Mouse (Mus musculus) heart, adult 8-10 months (tissue): ENCODE results near the gene Gab1. TPM values are rescaled to one million over a fixed set of nuclear protein-coding genes. Genes with fewer than 3 reads are reported as not detected.
A peak's percentile ranks its signal among the peaks of the same experiment; 100 is the strongest.

ENCODE experiments used
- DNase-seq: peaks from one replicate; pipeline ENCODE4 v3.0.0; 2022; ENCODE audit warnings: low spot score
- total RNA-seq, 4 experiments: library from RNA; stranded (reverse); gene quantifications; 2 replicates each; pipeline ENCODE4 v1.2.4; 2022

Gab1 gene
- total RNA-seq, 4 experiments from 2014 or later = 33.6 to 43.1 (median 40.6) TPM

DNA sequence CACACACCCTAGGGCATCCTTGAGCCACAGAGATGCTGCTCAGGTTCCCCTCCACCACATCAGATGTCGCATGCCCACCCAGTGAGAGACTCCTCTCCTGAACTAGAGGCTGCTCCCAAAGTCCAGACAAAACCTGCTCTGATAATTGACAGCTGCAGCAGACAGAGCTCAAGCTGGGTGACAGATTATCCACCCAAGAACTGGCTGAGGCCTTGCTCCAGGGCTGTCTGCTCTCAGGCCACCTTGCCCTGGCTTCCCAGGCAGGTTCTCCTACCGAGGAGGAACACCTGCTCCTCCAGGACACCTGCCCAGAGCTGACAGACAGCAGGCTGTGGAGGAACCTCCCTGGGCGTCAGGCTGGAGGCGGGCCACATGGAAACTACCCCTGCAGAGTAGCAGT, 7.6 kb downstream of the Gab1 start:
- DNase-seq = no peak

DNA sequence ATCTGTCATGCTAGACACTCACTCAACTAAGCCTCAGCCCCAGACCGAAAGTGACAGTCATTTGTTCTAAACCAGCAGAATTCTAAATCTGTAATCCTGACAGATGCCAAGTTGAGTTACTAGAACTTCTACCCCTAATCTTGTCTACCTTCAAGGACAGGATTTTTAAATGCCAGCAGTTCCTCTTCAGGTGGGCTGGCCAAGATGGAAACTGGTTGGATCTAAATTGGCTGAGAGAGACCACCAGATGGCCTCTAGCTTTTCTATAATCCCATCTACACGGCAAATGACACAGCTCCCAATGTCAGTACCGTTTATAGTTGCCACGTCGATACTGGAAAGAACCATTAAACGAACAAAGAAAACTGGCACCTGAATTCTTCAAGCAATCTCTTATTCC, 8.9 kb downstream of the Gab1 start:
- DNase-seq = no peak

DNA sequence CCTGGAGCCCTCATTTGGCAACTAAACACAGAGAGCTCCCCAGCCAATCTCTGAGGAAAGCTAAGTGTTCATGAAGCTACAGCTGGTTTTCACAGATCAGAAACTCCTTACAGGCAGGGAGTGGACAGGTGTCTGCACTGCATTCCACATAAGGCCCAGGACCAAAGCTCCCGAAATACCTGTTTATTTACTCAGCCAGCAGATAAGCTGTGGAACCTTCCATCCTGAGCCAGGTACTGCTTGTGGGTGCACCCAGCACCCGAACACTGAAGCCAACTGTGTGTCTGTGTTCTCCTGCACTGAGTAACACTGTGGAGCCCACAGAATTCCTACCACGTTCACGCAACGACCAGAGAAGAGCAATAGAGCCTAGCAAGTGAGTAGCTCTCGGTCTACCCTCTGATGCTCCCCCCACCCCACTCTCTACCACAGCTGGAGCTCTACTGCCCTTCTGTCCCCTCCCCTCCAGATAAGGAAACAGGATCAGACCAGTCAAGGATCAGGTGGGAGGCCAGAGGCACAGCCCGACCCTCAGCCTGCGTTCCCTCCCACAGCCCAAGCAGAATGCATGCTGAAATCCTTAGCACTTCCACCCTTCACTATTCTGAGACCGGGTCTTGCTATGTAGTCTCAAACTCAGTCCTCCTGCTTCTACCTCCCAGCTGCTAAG, 9.6 kb downstream of the Gab1 start:
- DNase-seq = no peak

DNA sequence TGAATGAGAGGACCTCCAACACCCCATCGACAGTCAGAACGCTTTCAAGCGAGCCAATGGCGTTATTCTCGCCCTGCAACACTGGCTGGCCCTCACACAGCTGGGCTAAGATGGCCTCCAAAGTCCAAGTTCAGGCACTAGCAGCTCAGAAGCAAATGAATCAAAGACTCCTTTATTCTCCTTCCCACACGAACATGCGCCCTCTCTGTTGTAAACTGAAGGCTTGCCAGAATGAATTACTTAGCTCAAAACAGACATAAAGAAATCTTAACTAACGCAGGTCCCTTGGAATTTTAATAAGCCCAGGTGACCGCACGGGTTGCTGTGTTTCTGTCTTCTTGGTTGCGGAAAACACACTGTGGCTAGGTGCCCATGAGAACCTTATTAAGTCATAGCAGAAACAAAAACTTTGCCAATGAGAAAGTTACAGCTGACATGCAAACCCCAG, 10.4 kb downstream of the Gab1 start:
- DNase-seq = no peak

DNA sequence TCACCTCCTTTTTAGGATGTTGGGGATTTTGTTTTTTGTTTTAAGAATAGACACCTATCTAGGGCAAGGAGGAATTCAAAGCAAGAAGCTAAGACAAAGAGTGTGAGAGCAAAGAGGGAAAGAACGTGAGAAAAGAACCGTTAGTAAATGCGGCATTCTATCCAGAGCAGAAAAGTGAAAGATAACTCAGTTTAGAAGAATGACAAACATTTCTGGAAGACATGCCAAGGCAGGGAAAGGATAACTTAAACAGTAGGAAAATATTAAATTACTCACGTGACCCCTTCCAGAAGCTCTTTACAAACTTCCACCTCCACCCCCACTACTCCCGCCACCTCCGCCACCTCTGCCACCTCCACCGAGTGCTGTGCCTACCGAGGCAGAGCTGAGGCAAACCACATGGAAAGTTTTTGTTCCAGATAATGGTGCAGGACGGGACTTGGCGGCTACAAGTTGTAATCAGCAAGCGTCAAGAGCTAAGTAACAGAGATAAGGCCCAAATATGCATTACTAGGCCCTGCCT, 11.5 kb downstream of the Gab1 start:
- DNase-seq = peak; percentile 60

DNA sequence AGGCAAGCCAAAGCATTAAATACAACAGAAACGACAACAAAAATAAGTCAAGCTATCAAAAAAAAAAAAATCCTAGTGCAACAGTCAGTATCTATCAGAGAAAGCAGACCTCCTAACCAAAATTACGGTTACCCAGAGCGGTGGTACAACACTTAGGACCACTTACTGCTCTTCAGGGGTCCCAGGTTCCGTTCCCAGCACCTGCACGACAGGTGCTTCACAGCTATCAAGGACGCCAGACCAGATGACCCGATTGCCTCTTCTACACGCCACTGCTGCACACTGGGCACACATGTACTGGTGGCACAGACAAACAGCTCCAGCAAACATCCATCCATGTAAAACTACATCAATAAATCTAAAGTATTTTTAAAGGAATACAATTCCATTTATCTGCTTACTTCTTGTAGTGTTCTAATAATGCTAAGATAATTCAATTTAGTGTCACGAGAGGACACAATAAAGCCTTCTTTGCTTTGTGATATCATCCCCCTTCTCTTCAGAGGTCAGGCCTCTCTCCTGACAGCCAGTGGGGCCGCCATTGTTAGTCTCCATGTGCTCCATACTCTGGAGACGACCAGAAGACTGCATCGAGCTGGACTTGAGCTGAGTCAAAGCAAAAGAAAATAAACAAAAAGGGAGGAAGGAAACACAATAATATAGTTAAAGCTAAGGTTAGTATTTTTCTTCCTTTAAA, 12.2 kb downstream of the Gab1 start:
- no peak for DNase-seq

DNA sequence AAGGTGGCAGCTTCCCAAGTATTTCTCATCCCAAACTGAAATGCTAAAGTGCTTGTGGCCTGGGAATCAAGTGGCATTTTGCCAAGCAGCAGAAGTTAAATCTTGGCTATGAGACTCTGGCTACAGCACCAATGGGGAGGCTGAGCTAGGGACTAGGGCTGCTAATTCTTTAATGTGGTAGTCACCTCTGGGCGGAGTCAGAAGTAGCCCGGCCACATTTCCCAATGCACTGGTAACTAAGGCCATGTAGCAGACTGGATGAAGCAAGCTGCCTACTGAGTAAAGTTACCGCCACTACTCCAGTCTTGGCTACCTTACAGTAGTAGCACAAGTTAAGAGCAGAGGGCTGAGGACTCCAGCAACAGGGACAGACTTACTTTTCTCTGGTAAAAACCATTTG, 12.7 kb downstream of the Gab1 start:
- no peak for DNase-seq

DNA sequence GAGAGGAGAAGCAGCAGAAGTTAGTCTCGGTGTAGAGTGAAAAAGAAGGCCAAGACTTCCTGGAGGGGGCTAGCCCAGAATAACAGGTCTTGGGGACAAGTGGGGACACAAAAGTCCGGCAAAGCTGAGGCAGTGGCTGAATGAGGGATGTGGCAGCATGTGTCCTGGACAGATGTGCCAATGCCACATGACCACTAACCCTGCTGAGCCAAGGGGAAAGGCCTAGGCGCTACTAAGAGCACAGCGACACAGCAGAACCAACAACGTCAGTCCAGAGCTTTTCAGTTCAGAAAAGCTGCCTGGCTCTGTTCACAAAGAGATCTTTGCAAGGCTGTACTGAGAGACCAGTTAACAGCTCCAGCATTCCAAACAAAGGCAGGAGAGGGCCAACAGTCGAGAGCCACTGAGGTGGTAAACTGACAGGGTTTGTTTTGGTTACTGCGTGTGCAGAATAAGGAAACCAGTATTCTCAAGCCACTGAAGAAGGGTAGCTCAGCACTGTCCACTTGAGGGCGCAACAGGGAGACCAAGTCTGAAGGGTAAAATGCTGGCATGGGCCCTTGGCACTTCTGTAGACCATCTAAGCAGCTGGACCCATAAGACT, 15.0 kb downstream of the Gab1 start:
- no peak for DNase-seq

DNA sequence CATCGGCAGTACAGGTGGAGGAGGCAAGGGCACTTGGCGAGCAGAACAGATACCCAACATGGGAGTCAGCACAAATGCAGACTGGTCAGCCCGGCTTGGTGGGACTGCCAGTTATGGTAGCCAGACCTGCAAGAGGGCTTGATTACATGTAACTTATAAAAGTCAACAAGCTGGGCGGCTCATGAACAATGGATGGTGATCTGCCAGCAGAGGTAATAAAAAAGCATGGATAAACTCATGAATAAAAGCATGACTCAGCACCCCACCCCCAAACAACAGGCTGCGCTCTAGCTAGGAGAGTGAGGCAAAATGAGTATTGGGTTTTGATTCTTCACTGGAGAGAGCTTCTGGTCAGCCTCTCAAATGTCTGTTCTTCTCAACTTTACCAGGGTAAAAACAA, 16.9 kb downstream of the Gab1 start:
- DNase-seq = no peak

DNA sequence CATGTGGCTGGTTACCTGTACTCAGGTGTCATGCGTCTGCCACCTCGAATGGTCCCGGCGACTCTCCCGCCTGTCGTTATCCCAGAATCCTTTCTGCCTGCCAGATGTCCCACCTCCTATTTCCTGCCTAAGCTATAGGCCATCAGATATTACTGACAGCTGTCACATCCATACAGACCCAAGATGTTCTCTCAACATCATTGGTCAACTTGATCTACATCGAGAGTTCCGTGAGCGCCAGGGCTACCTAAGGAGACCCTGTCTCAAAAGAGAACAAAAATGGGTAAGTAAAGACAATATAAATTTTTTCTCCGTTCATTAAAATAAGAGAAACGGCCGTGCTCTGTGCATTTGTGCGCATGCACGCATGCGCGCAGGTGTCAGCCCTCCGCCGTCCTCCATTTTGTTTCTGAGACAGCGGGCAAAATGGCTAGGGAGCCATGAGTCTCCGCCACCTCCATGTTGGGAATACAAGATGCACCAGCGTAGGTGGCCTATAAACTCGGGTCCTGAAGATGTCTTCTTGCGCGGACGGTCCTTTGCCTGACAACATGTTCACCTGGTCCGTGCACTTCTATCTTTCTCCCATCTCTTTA, 21.0 kb downstream of the Gab1 start:
- no peak for DNase-seq

DNA sequence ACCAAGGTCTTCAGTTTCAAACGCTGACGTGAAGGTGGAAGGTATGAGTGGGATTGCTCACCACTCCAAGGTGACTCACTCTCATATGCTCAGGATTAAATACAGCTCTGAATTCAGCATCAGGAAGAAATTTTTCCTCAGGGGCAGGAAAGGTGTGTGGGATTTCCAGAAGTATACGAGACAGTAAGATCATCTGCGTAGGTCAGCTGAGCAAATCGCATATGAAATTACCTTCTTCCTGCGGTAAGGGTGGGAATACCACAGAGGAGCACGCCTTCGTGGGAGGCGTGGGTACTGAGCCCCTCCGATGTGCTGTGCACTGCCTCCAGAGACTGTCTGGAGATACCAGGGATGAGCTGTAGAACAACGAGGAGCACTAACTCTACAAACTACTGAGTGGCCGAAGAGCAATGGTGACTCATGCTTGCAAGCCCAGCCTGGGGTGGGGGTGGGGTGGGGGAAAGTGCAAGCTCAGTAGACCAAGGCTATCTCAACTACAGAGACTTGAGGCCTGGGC, 22.4 kb downstream of the Gab1 start:
- DNase-seq = no peak

DNA sequence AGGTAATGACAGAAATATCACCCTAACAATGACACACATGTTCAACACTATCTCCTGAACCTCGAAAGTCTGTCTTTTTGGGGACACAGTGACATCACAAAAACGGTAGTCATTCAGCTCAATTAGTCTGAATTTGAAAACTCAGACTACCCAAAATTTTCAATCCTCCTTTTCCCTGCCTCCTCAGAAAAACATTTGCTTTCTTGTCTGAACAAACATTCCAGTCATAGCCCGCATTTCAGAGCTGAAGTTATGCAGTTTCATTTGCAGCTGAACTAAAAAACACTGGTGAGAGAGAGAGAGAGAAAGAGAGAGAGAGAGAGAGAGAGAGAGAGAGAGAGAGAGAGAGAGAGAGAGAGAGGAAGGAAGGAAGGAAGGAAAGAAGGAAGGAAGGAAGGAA, 23.2 kb downstream of the Gab1 start:
- no peak for DNase-seq

DNA sequence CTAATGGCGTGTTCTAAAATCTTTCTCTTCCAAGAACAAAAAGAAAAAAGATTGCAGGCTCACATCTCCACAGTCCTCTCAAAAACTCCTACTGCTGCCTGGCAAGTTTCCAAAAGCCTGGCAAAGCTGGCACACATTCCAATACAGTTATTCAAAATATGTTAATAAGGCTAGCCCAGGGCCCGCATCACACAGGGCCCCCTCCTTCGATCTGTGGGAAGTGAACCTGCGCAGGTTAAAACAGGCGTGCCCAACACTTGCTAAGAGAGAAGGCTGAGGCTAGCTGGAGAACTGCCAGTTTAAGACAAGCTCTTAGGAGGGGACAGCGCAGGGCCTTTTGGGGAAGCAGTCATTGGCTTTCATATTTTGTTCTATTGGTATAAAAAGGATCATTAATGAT, 23.7 kb downstream of the Gab1 start:
- no peak for DNase-seq

DNA sequence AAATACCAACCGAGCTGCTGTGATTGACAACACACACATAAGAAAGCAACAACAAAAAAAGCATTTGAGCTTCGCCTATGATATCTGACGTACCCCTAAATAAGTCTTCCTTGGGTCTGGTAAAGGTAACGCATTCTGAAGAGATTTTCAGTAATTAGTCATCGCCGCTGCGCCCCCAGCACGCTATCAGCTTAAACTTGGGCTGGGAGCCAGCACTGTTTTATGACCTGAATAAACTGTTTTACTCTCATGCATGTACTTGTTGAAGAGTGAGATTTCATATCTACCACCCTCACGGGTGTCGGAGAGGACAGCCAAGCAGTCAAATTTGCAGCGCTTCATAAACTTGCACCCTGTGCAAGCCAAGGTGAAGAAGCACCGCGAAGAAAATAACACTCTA, 26.7 kb downstream of the Gab1 start:
- no peak for DNase-seq

DNA sequence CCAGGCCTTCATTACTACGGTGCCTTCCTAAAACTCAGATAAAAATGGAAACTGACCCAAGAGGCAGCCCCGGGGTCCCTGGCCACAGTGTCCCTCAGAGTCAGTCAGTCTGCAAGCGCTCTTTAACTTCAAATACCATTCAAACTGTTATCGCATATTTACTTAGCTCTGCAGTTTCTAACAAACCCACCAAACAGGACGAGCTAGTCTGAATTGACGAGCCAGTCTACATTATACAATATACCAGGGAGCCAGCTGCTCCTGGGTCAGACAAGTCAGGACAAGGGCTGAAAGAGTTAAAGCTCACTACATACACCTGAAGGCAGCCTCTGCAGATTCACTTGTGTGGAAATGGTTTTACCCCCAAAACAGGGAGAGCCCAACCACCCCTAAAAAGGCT, 27.1 kb downstream of the Gab1 start:
- no peak for DNase-seq

DNA sequence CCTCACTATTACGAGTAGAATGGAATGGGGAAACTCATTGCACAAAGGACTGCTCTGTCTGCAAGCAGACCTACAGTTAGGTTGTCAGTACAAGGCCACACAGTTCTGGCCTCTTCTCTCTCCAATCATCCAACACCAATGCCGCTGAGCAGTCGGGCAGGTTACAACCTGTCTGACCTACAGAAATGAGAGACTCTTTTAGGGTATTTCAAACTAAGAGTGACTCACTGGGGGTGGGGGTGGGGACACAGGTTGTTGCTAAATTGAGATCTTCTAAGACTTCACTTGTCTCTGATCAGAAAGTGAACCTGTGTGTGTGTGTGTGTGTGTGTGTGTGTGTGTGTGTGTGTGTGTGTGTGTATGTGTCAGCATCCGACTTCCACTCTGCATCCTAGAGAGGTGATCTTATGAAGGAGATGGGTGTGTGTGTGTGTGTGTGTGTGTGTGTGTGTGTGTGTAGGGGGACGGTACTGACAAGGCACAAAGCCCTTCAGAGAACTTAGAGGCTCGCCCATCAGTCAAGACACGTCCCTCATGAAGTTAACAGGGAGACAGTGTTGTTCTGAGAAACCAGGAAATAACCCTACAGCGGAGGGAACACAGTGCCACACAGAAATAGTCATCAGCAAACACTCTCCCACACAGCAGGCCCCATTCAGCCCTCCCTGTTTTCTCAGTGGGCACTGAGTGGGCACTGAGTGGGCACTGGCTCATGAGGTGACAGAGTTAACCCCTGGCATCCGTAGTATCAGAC, 27.7 kb downstream of the Gab1 start:
- DNase-seq = no peak

DNA sequence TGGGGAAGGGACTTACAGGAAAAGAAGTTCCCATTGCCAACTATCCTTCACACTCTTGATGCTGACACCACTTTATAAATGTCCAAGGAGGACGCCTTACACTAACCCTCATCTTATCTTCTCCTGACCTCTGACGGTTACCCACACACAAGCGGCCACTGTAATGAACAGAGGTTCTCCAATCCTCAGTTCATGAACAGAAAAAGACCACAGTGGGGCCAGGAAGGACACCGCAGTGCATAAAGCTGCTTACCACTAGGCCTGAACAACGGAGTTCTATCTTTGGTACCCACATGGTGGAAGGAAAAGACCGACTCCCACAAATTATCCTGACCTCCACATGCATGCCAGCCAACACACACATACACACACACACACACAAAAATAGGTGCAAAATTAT, 28.7 kb downstream of the Gab1 start:
- DNase-seq = no peak

DNA sequence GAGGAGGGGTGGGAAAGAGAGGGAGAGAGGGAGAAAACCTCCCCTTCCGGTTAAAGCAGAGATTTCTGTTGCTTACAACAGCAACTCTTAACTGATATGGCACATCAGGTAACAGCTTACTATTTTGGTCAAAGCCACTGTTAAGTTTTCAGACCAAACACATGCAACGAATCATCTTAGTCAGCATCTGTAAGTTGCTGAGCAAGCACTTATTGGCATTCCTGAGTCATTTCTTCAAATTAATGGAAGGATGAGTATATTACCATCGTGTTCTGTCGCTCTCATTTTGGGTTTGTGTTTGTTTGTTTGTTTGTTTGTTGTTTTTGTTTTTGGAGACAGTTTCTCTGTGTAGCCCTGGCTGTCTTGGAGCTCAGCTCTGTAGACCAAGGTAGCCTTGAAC, 30.3 kb downstream of the Gab1 start:
- no peak for DNase-seq

DNA sequence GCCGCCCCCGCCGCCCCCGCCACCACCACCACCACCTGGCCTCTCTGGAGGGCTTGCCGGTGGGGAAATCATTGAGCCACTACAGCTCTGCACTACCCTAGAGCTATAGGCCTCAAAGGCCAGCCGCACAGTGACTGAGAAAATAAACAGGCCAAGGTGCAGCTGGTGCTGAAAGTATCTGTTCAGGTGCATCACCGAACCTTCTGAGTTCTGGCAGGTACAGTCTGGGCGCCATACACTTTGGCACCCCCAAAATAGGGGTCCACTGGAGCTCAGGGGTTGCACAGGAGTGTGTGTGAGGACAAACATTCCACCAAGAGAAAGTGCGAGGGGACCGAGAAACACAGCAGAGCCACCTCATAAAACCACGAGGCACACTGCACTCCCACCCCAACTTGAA, 31.7 kb downstream of the Gab1 start:
- no peak for DNase-seq

DNA sequence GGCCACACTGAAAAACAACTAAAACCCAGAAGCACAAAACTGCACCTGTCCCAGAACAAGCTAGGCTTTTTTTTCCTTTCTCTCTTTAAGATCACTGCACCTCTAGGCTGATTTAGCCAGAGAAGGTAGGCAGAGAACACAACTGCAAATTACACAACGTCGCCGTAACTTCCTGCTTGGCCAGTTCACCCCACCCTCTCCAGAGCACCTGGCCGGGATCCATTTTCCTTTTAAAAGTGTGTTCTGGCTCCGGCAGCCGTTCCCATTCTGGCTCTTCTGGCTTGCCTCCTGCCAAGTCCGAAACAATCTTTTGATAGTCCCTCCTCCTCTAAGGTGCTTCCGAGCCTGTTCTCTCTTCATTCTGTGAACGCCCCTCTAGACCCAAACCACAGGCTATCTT, 32.4 kb downstream of the Gab1 start:
- peak; percentile 83 for DNase-seq

DNA sequence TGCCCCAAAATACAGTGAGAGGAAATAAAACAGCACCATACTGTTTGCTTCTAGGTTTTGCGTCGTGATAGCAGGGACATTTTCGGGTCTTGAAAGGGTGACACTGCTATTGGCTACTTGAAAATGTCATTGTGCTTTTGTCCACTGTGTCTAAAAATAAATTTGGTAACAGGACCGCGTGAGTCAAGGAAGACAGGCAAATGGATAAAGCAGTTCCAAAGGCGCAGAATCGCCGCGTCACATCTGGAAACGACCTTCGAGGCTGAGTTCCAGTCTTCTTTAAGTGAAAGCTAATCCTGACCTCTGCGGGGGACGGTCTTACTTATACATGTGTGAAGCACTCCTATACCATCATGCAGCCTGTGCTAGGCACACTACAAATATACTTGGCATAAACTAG, 35.0 kb downstream of the Gab1 start:
- no peak for DNase-seq
